ENCODE assay signal across 9 mouse cellular contexts in genomic region chr9:122248168-122248567, GRCm38 (mm10). TPM values are rescaled to one million over a fixed set of nuclear protein-coding genes. Genes with fewer than 3 reads are reported as not detected.
A peak's percentile ranks its signal among the peaks of the same experiment; 100 is the strongest.
DNase-seq lines count a peak whose midpoint lies in the region; ATAC-seq and TF ChIP-seq lines count a peak whose summit lies in the region.
"Had no signal": no experiment of that assay in that cellular context is flagged by ENCODE, and none has a peak within 500 bp of the region (broad histone marks: within the 10 kb centered on the region; RNA-seq: fewer than 3 reads in every experiment).

No protein-coding gene starts in this region.

- H3K27ac ChIP-seq in gastrocnemius, adult 2 months = no peak overlapping the region
- H3K27ac ChIP-seq in forebrain, embryonic 16.5 days (ENCODE audit: low read length) = no peak overlapping the region
- no peak overlapping the region for H3K27ac ChIP-seq in kidney, postnatal 0 days

- no peak overlapping the region for H3K9ac ChIP-seq in forebrain, embryonic 16.5 days (replicated peaks; ENCODE audit: low read depth, low read length)
- no peak overlapping the region for H3K9ac ChIP-seq in kidney, postnatal 0 days (ENCODE audit: low read depth, low read length)

- TF ChIP-seq CTCF in gastrocnemius, adult 2 months (IDR thresholded peaks at IDR 0.05) = peak; percentile 72
- TF ChIP-seq CTCF in kidney, postnatal 0 days (IDR thresholded peaks at IDR 0.05; ENCODE audit: low read depth) = peak; percentile 79

- H3K36me3 ChIP-seq in forebrain, embryonic 16.5 days (ENCODE audit: control insufficient read depth, insufficient read depth) = peaks cover 15% of the 10 kb centered on the region
- peaks cover 11% of the 10 kb centered on the region for H3K36me3 ChIP-seq in kidney, postnatal 0 days (ENCODE audit: insufficient read depth, low read length)
- no peaks in the 10 kb centered on the region for H3K36me3 ChIP-seq in splenic B cell, adult 2 months (ENCODE audit: control insufficient read depth, insufficient read depth, low read length, poor library complexity, severe bottlenecking)

- no peaks in the 10 kb centered on the region for H3K9me3 ChIP-seq in forebrain, embryonic 16.5 days (ENCODE audit: control insufficient read depth, low read length)
- H3K9me3 ChIP-seq in kidney, postnatal 0 days (replicated peaks; ENCODE audit: low read length) = no peaks in the 10 kb centered on the region
- H3K9me3 ChIP-seq: G1E had no signal

- H3K4me3 ChIP-seq in gastrocnemius, adult 2 months = no peak overlapping the region
- H3K4me3 ChIP-seq in forebrain, embryonic 16.5 days (replicated peaks; ENCODE audit: low read length) = no peak overlapping the region
- H3K4me3 ChIP-seq in kidney, postnatal 0 days (replicated peaks; ENCODE audit: low read depth, low read length) = no peak overlapping the region

- H3K27me3 ChIP-seq in forebrain, embryonic 16.5 days (replicated peaks; ENCODE audit: control insufficient read depth, insufficient read depth, low read length) = no peaks in the 10 kb centered on the region
- H3K27me3 ChIP-seq in kidney, postnatal 0 days (ENCODE audit: insufficient read depth, low read length) = no peaks in the 10 kb centered on the region
- no peaks in the 10 kb centered on the region for H3K27me3 ChIP-seq in splenic B cell, adult 2 months (ENCODE audit: control insufficient read depth, insufficient read depth, low read length, poor library complexity, severe bottlenecking)

- H3K4me1 ChIP-seq in forebrain, embryonic 16.5 days (replicated peaks; ENCODE audit: control insufficient read depth, insufficient read depth, low read length) = peaks cover 3% of the 10 kb centered on the region; the same call in 1 of the 2 replicates
- no peaks in the 10 kb centered on the region for H3K4me1 ChIP-seq in kidney, postnatal 0 days (replicated peaks; ENCODE audit: insufficient read depth, low read length)

- peak; percentile 53; the same call in 1 of the 2 replicates for ATAC-seq in forebrain, embryonic 16.5 days
- no peak for ATAC-seq in kidney, postnatal 0 days (replicated peaks; ENCODE audit: low FRiP score, low read depth)
- peak; percentile 67 for ATAC-seq in megakaryocyte-erythroid progenitor cell, adult 5-6 weeks (replicated peaks; ENCODE audit: low FRiP score, low TSS enrichment, poor library complexity, severe bottlenecking)

- DNase-seq in gastrocnemius, adult 2 months = peak; percentile 64
- no peak for DNase-seq in gastrocnemius, adult 8-10 months (ENCODE audit: low spot score in 2 of 2)
- peak; percentile 43 for DNase-seq in 3T3-L1 (ENCODE audit: low read depth, low spot score)
- DNase-seq in brain, adult 2 months (ENCODE audit: low read depth, low spot score) = peak; percentile 77
- DNase-seq in kidney, postnatal 0 days (ENCODE audit: low spot score) = peak; percentile 72
- DNase-seq in splenic B cell, adult 2 months (ENCODE audit: low read depth, low spot score) = peak; percentile 54

- 41% methylated on average over 8 of the region's 8 CpGs for WGBS in forebrain, embryonic 16.5 days
- WGBS in kidney, postnatal 0 days = 40% methylated on average over 8 of the region's 8 CpGs

- intact Hi-C loops in gastrocnemius, adult 2 months (cut with DNase I) = loop anchor here (1.0 to 2.0 kb wide), 2 partner anchors 62 to 177 kb away; no protein-coding TSS in a partner anchor

- no peak overlapping the region for H3K4me2 ChIP-seq in forebrain, embryonic 16.5 days (ENCODE audit: low read length)
- H3K4me2 ChIP-seq in kidney, postnatal 0 days (ENCODE audit: low read length) = no peak overlapping the region

RNA-seq across cellular contexts. Expression of gene Ano10, which starts 46.1 kb away (rescaled TPM):
- total RNA-seq in gastrocnemius, adult 2 months (2021) = 10 to 100 TPM; 40.7 to 49.0 TPM
- 10 to 100 TPM; 48.0 to 56.3 (median 52.5) TPM for total RNA-seq in gastrocnemius, adult 8-10 months (2022)
- polyA plus RNA-seq in forebrain, embryonic 16.5 days (2015; fragmentation: Nextera tagmentation; extraction: Ambion mirVana) = 34.9 and 35.0 TPM in 2 replicates
- polyA plus RNA-seq in kidney, postnatal 0 days (2015; fragmentation: Nextera tagmentation; extraction: Ambion mirVana) = 32.6 and 34.9 TPM in 2 replicates
- total RNA-seq in megakaryocyte-erythroid progenitor cell, adult 5-6 weeks (2014; fragmentation: Nextera tagmentation) = 4.6 and 6.4 TPM in 2 replicates
- total RNA-seq in megakaryocyte-erythroid progenitor cell, adult 5-6 weeks (2017) = 0.65 and 0.70 TPM in 2 replicates

Comparison
In these comparisons a context has a peak if more than half of its experiments do, and no peak if none do; other contexts are left out.
1. DNase-seq: peak in gastrocnemius, adult 2 months (single experiment), 3T3-L1 (single experiment), brain, adult 2 months (single experiment), kidney, postnatal 0 days (single experiment) and splenic B cell, adult 2 months (single experiment); none in gastrocnemius, adult 8-10 months (0 of 2).
2. RNA of gene Ano10, which starts 46.1 kb away (total RNA-seq): 48.0 to 56.3 TPM in gastrocnemius, adult 8-10 months and 40.7 to 49.0 TPM in gastrocnemius, adult 2 months; 0.65 to 6.4 TPM in megakaryocyte-erythroid progenitor cell, adult 5-6 weeks; every median in the first group is over 4 times any median in the second.